Mouse (Mus musculus) heart, adult 2 months (tissue): ENCODE measurements around the gene Mtf2. TPM values are rescaled to one million over a fixed set of nuclear protein-coding genes. Genes with fewer than 3 reads are reported as not detected.
A peak's percentile ranks its signal among the peaks of the same experiment; 100 is the strongest.
"Not testable (repeated sequence)": the region's sequence is repeated elsewhere in the genome, so short reads cannot be mapped to it uniquely, and the experiment has no call there.

Source experiments
- DNase-seq, 2 experiments: peaks; one replicate each; pipeline ENCODE4 v3.0.0; 2021
- H3K27ac ChIP-seq: fragments of 200-600 bp; 2 replicates; pipeline ENCODE4 v1.8.1; 2022
- H3K27me3 ChIP-seq: fragments of 200-500 bp; 2 replicates; pipeline ENCODE4 v1.6.1; 2012; ENCODE audit warnings: mild to moderate bottlenecking, low read length, inconsistent platforms, mixed read lengths; ENCODE audit not compliant: control insufficient read depth, insufficient read depth
- H3K36me3 ChIP-seq: fragments of 200-500 bp; 2 replicates; pipeline ENCODE4 v1.6.1; 2012; ENCODE audit warnings: low read length, inconsistent platforms; ENCODE audit not compliant: control insufficient read depth, insufficient read depth
- H3K4me1 ChIP-seq: fragments of 200-500 bp; 2 replicates; pipeline ENCODE4 v1.6.1; 2011; ENCODE audit warnings: low read length; ENCODE audit not compliant: control insufficient read depth, insufficient read depth
- H3K4me3 ChIP-seq: fragments of 200-600 bp; 2 replicates; pipeline ENCODE4 v1.8.1; 2022
- H3K79me2 ChIP-seq: fragments of 200-500 bp; replicated peaks from 2 replicates; pipeline ENCODE4 v1.6.1; 2012; ENCODE audit warnings: mild to moderate bottlenecking, inconsistent platforms, low read length, moderate library complexity, mixed read lengths; ENCODE audit not compliant: control insufficient read depth, insufficient read depth
- H3K9ac ChIP-seq: fragments of 200-500 bp; 2 replicates; pipeline ENCODE4 v1.6.1; 2012; ENCODE audit warnings: low read depth, mild to moderate bottlenecking, control low read depth, inconsistent platforms, low read length, mixed read lengths
- CTCF ChIP-seq: fragments of 200-600 bp; IDR thresholded peaks from 2 replicates; pipeline ENCODE4 v1.8.1; 2022; ENCODE audit warnings: antibody characterized with exemption, mild to moderate bottlenecking, moderate library complexity
- EP300 ChIP-seq: fragments of 200-500 bp; IDR thresholded peaks from 2 replicates; pipeline ENCODE4 v1.6.1; 2011; ENCODE audit warnings: low read depth, low read length, control low read depth; ENCODE audit not compliant: insufficient read depth
- POLR2A ChIP-seq: fragments of 200-500 bp; IDR thresholded peaks from 2 replicates; pipeline ENCODE4 v1.6.1; 2011; ENCODE audit warnings: mild to moderate bottlenecking, low read depth, low read length, control low read depth; ENCODE audit not compliant: insufficient read depth
- WGBS: fragments of 180-500 bp; shearing (Covaris S2); methylation state at CpG from one replicate; pipeline ENCODE4 v1.1.7; 2018; 5-methylcytosine and 5-hydroxymethylcytosine counted together
- intact Hi-C: fragments of 180-260 bp; cut with DNase I; formaldehyde crosslinking; loops from one replicate; pipeline ENCODE4 v1.15.1; 2025
- long read RNA-seq: library from polyadenylated mRNA; stranded (forward); transcript quantifications from one replicate; pipeline ENCODE4 v2.0.0, GENCODE M21; 2021
- polyA plus RNA-seq: library from polyadenylated mRNA; depleted of rRNA; stranded (reverse); fragments of >200 nt; gene quantifications from 2 replicates; pipeline ENCODE4 v1.2.3, GENCODE M21; 2012; rRNA removed
- total RNA-seq, 2 experiments: library from RNA; stranded (reverse); gene quantifications; 2 replicates each; pipeline ENCODE4 v1.2.3; 2021

Gene Mtf2
- total RNA-seq (10 to 100 TPM; 10.7 to 12.2 TPM), polyA plus RNA-seq (5.8 and 11.9 TPM in 2 replicates)
- long read RNA-seq, full-length matches to known transcripts: 3 of 6 reads
- long read RNA-seq, partial matches to known transcripts: 2 of 6 reads
- long read RNA-seq, other reads (novel, unspliced or antisense): 1 of 6 reads

- H3K9ac ChIP-seq: peak within 1 kb of the TSS; percentile 93
- intact Hi-C loops: loop anchor here (1.0 to 5.0 kb wide), 3 partner anchors 63 to 203 kb away; partner anchors contain the start of genes Ccdc18, Dr1 and Tmed5
- peaks cover 9% of the 10 kb centered on the region for H3K36me3 ChIP-seq
- DNase-seq: peak; percentile 97 to 99
- H3K27ac ChIP-seq: peak within 1 kb of the TSS; percentile 95
- H3K27me3 ChIP-seq: no peaks in the 10 kb centered on the region
- H3K4me3 ChIP-seq: peak within 1 kb of the TSS; percentile 100
- TF ChIP-seq CTCF (peak; percentile 48), EP300 (peak; percentile 99), POLR2A (peak; percentile 95)
- WGBS: under 1% methylated on average over 59 of the region's 59 CpGs
- H3K4me1 ChIP-seq: no peaks in the 10 kb centered on the region; the same call in 1 of the 2 replicates
- H3K79me2 ChIP-seq: peaks cover 4% of the 10 kb centered on the region
These were observed at the start of gene Mtf2 for GRCm38 (mm10) chr5:108065465-108066411. TSS of gene Mtf2 (plus strand) at chr5:108065674.

- H3K9ac ChIP-seq: no peak overlapping the region
- no peak overlapping the region for H3K27ac ChIP-seq
- WGBS: 100% methylated on average over 2 of the region's 2 CpGs
- DNase-seq: no peak
- TF ChIP-seq CTCF (no peak), EP300 (no peak), POLR2A (no peak)
- peaks cover 6% of the 10 kb centered on the region; the same call in 1 of the 2 replicates for H3K36me3 ChIP-seq
- intact Hi-C loops: no loop called here
- no peaks in the 10 kb centered on the region for H3K79me2 ChIP-seq
- no peaks in the 10 kb centered on the region for H3K27me3 ChIP-seq
- peaks cover 5% of the 10 kb centered on the region for H3K4me1 ChIP-seq
- no peak overlapping the region for H3K4me3 ChIP-seq
These were observed 48.2 kb upstream of the Mtf2 start for GRCm38 (mm10) chr5:108017232-108017631.

GRCm38 (mm10) chr5:108019367-108019766 lies 46.1 kb upstream of the Mtf2 start:
- peaks cover 6% of the 10 kb centered on the region; the same call in 1 of the 2 replicates for H3K36me3 ChIP-seq
- no peaks in the 10 kb centered on the region for H3K79me2 ChIP-seq
- no peak overlapping the region for H3K27ac ChIP-seq
- no peak overlapping the region for H3K9ac ChIP-seq
- no peak overlapping the region for H3K4me3 ChIP-seq
- WGBS: 32% methylated on average over 2 of the region's 2 CpGs
- no peak for DNase-seq
- no peaks in the 10 kb centered on the region for H3K27me3 ChIP-seq
- TF ChIP-seq POLR2A: no peak
- TF ChIP-seq EP300: no peak
- TF ChIP-seq CTCF: no peak
- peaks cover 5% of the 10 kb centered on the region for H3K4me1 ChIP-seq
- intact Hi-C loops: no loop called here

DNA sequence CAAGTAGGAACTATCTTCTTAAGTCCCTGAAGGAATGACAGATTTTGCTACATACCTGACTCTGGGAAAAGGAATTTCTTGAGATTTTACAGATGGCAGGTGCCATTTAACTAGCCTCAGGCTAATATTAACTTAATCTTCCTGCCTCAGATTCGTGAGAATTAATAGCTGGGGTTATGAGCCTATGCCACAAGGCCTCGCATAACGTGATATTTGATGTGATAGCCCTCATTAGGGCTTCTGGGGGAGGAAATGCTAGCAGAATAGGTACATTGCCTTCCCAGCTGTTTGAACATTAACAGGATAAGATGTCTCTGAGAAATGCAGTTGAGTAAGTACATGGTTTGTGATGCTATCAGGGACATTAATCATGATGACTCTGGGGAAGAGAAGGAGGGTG lies 44.1 kb upstream of the Mtf2 start:
- H3K36me3 ChIP-seq: no peaks in the 10 kb centered on the region
- H3K4me1 ChIP-seq: no peaks in the 10 kb centered on the region
- H3K9ac ChIP-seq: no peak overlapping the region
- no peaks in the 10 kb centered on the region for H3K79me2 ChIP-seq
- TF ChIP-seq EP300: no peak
- no peak for TF ChIP-seq CTCF
- no peak for TF ChIP-seq POLR2A
- no peak overlapping the region for H3K27ac ChIP-seq
- H3K27me3 ChIP-seq: no peaks in the 10 kb centered on the region
- no peak for DNase-seq
- 71% methylated on average over 3 of the region's 3 CpGs for WGBS
- H3K4me3 ChIP-seq: no peak overlapping the region
- intact Hi-C loops: no loop called here

GRCm38 (mm10) chr5:108028230-108028629 lies 37.2 kb upstream of the Mtf2 start:
- no peaks in the 10 kb centered on the region for H3K27me3 ChIP-seq
- H3K36me3 ChIP-seq: no peaks in the 10 kb centered on the region
- no peak overlapping the region for H3K9ac ChIP-seq
- no peaks in the 10 kb centered on the region for H3K4me1 ChIP-seq
- H3K4me3 ChIP-seq: no peak overlapping the region
- DNase-seq: no peak
- H3K79me2 ChIP-seq: no peaks in the 10 kb centered on the region
- H3K27ac ChIP-seq: no peak overlapping the region
- TF ChIP-seq POLR2A (no peak), CTCF (no peak), EP300 (no peak)
- intact Hi-C loops: no loop called here
- 64% methylated on average over 4 of the region's 4 CpGs for WGBS

- H3K4me1 ChIP-seq, H3K36me3 ChIP-seq, H3K27ac ChIP-seq, H3K9ac ChIP-seq, H3K27me3 ChIP-seq, DNase-seq, H3K79me2 ChIP-seq, intact Hi-C loops, H3K4me3 ChIP-seq: not testable (repeated sequence)
- WGBS: 88% methylated on average over 7 of the region's 7 CpGs
These were observed 36.5 kb upstream of the Mtf2 start for GRCm38 (mm10) chr5:108028797-108029536.
